Mouse (Mus musculus) testis, adult 2 months (tissue): Measurements from ENCODE around the gene Pdp2.

ENCODE experiments used
- CTCF ChIP-seq: fragments of 200-500 bp; IDR thresholded peaks from 2 replicates; pipeline ENCODE4 v1.5.1; 2012; ENCODE audit warnings: low read depth, mild to moderate bottlenecking, inconsistent platforms, low read length, moderate library complexity; ENCODE audit not compliant: control insufficient read depth, insufficient read depth, insufficient replicate concordance
- POLR2A ChIP-seq: fragments of 200-500 bp; IDR thresholded peaks from 2 replicates; pipeline ENCODE4 v1.6.1; 2012; ENCODE audit warnings: low read depth, mild to moderate bottlenecking, inconsistent platforms, low read length, moderate library complexity; ENCODE audit not compliant: control insufficient read depth

GRCm38 (mm10) chr8:104601386-104601785, 10.1 kb downstream of the Pdp2 start:
- TF ChIP-seq CTCF, result no peak
- no peak for TF ChIP-seq POLR2A
